Mouse (Mus musculus): ENCODE measurements around the gene Slc9a9.

- no peak for TF ChIP-seq CTCF (IDR thresholded peaks at IDR 0.05; ENCODE audit: control insufficient read depth, insufficient read depth, insufficient read length)
- no peak for TF ChIP-seq CEBPB (IDR thresholded peaks at IDR 0.05; ENCODE audit: low read depth)
- no peak for TF ChIP-seq MAX (IDR thresholded peaks at IDR 0.05)
- no peak for TF ChIP-seq MYOD1 (IDR thresholded peaks at IDR 0.05; ENCODE audit: control insufficient read depth, insufficient read length, low read depth)
- TF ChIP-seq USF1 (IDR thresholded peaks at IDR 0.05; ENCODE audit: low read depth): no peak
- TF ChIP-seq MYOG (IDR thresholded peaks at IDR 0.05; ENCODE audit: control insufficient read depth, extremely low read depth, insufficient read length): no peak
Observed at GRCm38 (mm10) chr9:95060702-95061101, 391.0 kb downstream of the Slc9a9 start.

All from C2C12 (cell line).